Mouse (Mus musculus) limb, embryonic 15.5 days (tissue): ENCODE measurements at regions not wholly inside any gene's neighbourhood (a gene's known extent, or its start where the extent isn't known, plus 50 kb on each side); places are given as distances from the start of the nearest gene placed in this dataset.

Experiments used
- ATAC-seq: fragments of 200-750 bp; cut with Nextera tagmentation; 2 replicates; pipeline ENCODE4 v1.8.0; 2017; ENCODE audit warnings: low read depth, moderate TSS enrichment; ENCODE audit not compliant: insufficient number of reproducible peaks, low FRiP score, low TSS enrichment
- H3K27ac ChIP-seq: fragments of 300-500 bp; sonication (generic); 2 replicates; pipeline ENCODE4 v1.5.1; 2015; ENCODE audit warnings: moderate library complexity, mild to moderate bottlenecking, inconsistent platforms
- H3K27me3 ChIP-seq: fragments of 300-500 bp; sonication (generic); 2 replicates; pipeline ENCODE4 v1.6.1; 2015; ENCODE audit warnings: inconsistent platforms
- H3K36me3 ChIP-seq: fragments of 300-500 bp; sonication (generic); 2 replicates; pipeline ENCODE4 v1.6.1; 2015; ENCODE audit warnings: inconsistent platforms
- H3K4me1 ChIP-seq: fragments of 300-500 bp; sonication (generic); 2 replicates; pipeline ENCODE4 v1.6.1; 2015; ENCODE audit warnings: inconsistent platforms
- H3K4me2 ChIP-seq: fragments of 300-500 bp; sonication (generic); 2 replicates; pipeline ENCODE4 v1.6.1; 2015; ENCODE audit warnings: mild to moderate bottlenecking, inconsistent platforms
- H3K4me3 ChIP-seq: fragments of 300-500 bp; sonication (generic); 2 replicates; pipeline ENCODE4 v1.5.1; 2015; ENCODE audit warnings: mild to moderate bottlenecking, inconsistent platforms
- H3K9ac ChIP-seq: fragments of 300-500 bp; sonication (generic); 2 replicates; pipeline ENCODE4 v1.6.1; 2015; ENCODE audit warnings: inconsistent platforms
- H3K9me3 ChIP-seq: fragments of 300-500 bp; sonication (generic); 2 replicates; pipeline ENCODE4 v1.6.1; 2016; ENCODE audit warnings: inconsistent platforms
- WGBS: fragments of 180-500 bp; shearing (Covaris S2); methylation state at CpG from one replicate; pipeline ENCODE4 v1.1.7; 2015; 5-methylcytosine and 5-hydroxymethylcytosine counted together

DNA sequence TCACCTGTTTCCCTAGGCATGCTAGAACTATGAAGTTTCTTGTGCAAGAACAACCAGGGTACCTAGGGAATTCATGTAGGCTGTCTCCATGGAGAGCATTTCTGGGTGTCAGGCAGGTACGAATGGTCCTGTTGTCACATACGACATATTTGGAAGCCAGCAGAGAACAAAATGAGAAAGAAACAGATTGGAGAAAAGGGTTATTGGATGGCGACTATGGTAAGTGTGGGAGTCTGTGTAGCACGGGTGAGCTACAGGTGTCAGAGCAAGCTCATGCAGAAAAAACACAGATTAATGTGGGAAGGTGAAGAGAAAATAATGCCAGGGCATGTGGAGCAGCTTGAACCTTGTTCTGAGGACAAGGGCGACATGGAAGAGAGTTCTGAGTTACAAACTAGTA, 171.8 kb upstream of the Gcfc2 start:
- Histone ChIP-seq H3K27ac (no peak overlapping the region), H3K36me3 (no peaks in the 10 kb centered on the region), H3K9me3 (no peaks in the 10 kb centered on the region), H3K4me2 (no peak overlapping the region), H3K27me3 (no peaks in the 10 kb centered on the region), H3K4me3 (no peak overlapping the region), H3K9ac (no peak overlapping the region), H3K4me1 (no peaks in the 10 kb centered on the region)
- ATAC-seq = no peak
- WGBS = 88% methylated on average over 5 of the region's 5 CpGs

DNA sequence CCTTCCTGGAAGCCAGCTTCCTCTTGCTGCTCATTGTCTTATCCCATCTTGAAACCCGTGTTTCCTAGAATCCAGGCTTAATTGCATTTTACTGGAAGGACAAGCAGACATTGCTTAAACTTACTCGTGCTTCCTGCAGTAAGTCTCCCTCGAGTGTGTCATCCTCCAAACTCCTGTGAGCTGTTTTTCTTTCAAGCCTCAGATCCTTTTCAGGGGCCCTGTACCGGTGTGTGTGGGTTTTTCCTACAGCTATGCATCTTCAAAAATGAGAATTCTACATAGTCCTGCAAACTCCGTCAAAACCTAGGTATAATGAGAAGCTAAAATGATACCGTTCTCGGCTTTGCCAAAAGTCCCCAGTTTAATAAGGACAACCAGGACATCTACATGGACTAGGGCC, 167.2 kb upstream of the Gcfc2 start:
- H3K36me3 ChIP-seq = no peaks in the 10 kb centered on the region
- WGBS = 73% methylated on average over 7 of the region's 7 CpGs
- no peaks in the 10 kb centered on the region for H3K27me3 ChIP-seq
- H3K4me2 ChIP-seq = no peak overlapping the region
- ATAC-seq = no peak
- no peak overlapping the region for H3K9ac ChIP-seq
- no peak overlapping the region for H3K27ac ChIP-seq
- no peaks in the 10 kb centered on the region for H3K4me1 ChIP-seq
- no peak overlapping the region for H3K4me3 ChIP-seq
- no peaks in the 10 kb centered on the region for H3K9me3 ChIP-seq

DNA sequence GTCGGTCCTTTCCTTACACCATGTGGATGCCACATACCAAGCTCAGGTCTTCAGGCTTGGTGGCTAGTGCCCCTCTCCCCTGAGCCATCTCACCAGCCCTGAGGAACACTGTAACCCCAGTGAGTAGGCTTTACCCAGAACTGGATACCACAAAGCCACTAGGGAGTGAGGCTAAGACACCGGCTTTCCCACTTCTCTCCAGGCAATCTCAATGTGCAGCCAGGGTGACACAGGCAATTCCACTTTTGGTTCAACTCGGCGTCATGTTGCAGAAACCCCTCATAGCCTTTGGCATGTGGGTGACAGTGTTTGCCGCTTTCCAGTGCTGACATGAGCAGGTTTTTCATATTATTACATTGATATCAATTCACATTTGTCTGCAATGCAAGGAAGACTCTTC, 164.6 kb upstream of the Gcfc2 start:
- no peaks in the 10 kb centered on the region for H3K36me3 ChIP-seq
- no peaks in the 10 kb centered on the region for H3K4me1 ChIP-seq
- no peak overlapping the region for H3K27ac ChIP-seq
- H3K4me2 ChIP-seq = no peak overlapping the region
- no peak for ATAC-seq
- no peaks in the 10 kb centered on the region for H3K9me3 ChIP-seq
- no peak overlapping the region for H3K4me3 ChIP-seq
- H3K27me3 ChIP-seq = no peaks in the 10 kb centered on the region
- no peak overlapping the region for H3K9ac ChIP-seq
- 88% methylated on average over 5 of the region's 5 CpGs for WGBS

DNA sequence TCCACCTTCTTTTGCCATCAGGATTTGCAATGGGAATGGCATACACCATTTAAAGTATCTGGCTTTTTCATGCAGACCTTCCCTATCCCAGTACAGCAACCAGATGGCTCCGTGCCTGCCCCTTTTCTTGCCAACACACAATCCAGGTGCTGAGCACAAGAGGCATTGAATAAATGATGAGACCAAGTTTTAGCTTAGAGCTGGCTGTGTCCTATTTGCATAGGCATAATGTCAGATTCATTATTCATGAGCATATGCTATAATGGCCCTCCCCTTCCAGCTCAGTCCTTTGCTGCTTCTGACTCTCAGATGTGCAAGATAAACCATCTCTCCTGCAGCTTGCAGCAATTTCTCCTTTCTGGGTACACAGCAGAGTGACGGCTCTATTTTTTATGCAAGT, 163.3 kb upstream of the Gcfc2 start:
- no peak overlapping the region for H3K4me3 ChIP-seq
- no peak overlapping the region for H3K4me2 ChIP-seq
- H3K27me3 ChIP-seq = no peaks in the 10 kb centered on the region
- no peak for ATAC-seq
- no peak overlapping the region for H3K9ac ChIP-seq
- H3K27ac ChIP-seq = no peak overlapping the region
- no peaks in the 10 kb centered on the region for H3K36me3 ChIP-seq
- WGBS = 57% methylated on average over 2 of the region's 2 CpGs
- no peaks in the 10 kb centered on the region for H3K4me1 ChIP-seq
- no peaks in the 10 kb centered on the region for H3K9me3 ChIP-seq

DNA sequence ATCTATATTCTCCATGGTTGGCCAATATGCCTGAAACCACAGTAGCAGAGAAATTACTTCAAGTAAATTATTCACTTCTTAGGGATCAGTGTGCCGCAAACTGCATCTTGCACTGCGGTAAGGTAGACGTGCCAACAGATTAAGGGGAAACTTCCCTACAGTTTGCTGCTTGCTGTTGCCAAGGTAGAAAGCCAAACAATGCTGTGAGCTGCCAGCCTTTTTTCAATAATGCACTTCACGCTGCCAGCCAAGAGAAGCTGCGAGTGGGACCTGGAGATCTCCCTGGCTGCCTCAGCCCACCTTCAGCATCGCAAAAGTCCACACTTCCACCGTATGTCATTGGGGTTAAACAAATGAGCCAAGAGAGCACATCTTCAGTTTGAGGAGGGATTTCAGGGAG, 157.6 kb upstream of the Gcfc2 start:
- no peak overlapping the region for H3K4me3 ChIP-seq
- H3K27ac ChIP-seq = no peak overlapping the region
- WGBS = 88% methylated on average over 7 of the region's 7 CpGs
- no peaks in the 10 kb centered on the region for H3K27me3 ChIP-seq
- no peak overlapping the region for H3K4me2 ChIP-seq
- no peaks in the 10 kb centered on the region for H3K4me1 ChIP-seq
- no peak for ATAC-seq
- no peak overlapping the region for H3K9ac ChIP-seq
- no peaks in the 10 kb centered on the region for H3K9me3 ChIP-seq
- H3K36me3 ChIP-seq = no peaks in the 10 kb centered on the region

DNA sequence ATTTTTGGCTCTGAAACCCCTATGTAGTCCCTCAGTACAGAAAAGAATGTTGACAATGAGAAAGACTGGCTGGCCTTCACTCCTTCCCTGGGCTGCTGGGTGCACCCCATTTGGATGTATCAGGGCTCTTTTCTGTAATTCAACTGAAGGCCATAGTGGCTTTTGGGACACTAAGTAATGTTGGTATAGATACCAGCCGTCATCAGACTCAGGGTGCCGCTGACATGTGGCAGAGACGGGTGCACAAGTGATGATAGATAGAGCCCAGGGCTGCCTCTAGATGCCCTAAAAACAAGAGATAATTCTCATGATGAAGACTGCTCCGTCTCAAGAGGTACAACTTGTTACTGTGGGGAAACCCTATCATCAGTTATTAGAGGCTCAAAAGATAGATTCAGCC, 156.7 kb upstream of the Gcfc2 start:
- no peak overlapping the region for H3K4me3 ChIP-seq
- no peak for ATAC-seq
- H3K36me3 ChIP-seq = no peaks in the 10 kb centered on the region
- no peak overlapping the region for H3K4me2 ChIP-seq
- WGBS = 85% methylated on average over 4 of the region's 4 CpGs
- H3K9me3 ChIP-seq = no peaks in the 10 kb centered on the region
- no peak overlapping the region for H3K9ac ChIP-seq
- H3K27ac ChIP-seq = no peak overlapping the region
- H3K4me1 ChIP-seq = no peaks in the 10 kb centered on the region
- no peaks in the 10 kb centered on the region for H3K27me3 ChIP-seq

DNA sequence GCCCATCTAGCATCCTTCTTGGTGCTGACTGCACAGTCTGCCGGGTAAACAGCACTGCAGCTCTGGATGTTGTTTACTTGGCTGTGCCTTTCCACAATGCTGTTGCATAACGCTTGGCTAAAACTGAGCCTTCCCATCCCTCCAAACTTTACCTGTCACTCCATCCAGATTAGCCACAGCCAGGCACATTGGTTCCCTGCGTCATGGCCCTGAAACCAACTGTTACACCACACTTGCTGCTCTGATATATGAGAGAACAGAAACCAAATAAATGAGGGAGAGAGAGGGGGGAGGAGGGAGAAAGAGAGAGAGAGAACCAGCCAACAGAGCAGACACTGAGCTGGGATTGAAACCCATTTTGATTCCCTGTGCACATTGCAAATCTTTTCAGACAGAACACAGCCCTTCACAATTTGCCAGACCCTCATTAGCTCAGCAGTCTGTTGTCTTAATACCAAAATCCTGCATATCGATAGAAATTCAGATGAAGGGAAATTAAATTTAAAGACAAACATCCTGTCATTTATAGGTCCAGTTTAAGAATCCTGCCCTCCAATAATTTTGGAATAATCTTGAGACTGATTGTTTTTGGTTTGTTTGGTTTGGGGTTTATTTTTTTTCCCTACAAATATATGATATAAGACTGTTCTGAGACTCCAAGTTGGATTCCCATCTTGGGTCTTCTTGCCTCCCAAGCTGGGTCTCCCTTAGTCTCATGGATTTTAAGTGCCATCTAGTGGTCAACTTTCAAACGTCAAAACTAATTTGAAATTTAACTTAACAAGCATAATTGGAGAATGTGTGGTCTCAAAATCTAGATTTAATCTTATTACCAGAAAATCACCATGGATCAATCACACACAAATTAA, 154.6 kb upstream of the Gcfc2 start:
- Histone ChIP-seq H3K27ac (no peak overlapping the region), H3K9me3 (no peaks in the 10 kb centered on the region), H3K27me3 (no peaks in the 10 kb centered on the region), H3K4me3 (no peak overlapping the region), H3K4me2 (no peak overlapping the region), H3K36me3 (no peaks in the 10 kb centered on the region), H3K9ac (no peak overlapping the region), H3K4me1 (no peaks in the 10 kb centered on the region)
- ATAC-seq = no peak
- WGBS = 48% methylated on average over 5 of the region's 5 CpGs

DNA sequence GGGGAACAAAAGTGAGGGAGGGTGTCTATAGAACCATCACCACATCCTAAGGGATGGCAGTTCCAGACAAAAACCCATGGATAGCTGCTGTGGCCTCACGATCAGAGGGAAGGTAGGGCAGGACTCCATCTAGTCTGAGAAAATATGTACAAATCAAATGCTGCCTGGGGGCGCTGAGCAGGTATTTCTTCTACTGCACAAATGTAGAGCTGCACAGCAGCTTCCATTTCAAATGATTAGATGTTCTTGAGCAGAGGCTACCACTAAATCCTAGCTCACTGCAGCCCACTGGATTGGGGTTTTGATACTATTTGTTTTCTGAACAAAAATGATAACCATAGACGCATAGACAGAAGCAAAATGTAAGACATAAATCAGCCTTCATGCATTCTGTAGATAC, 153.2 kb upstream of the Gcfc2 start:
- no peak for ATAC-seq
- H3K36me3 ChIP-seq = no peaks in the 10 kb centered on the region
- no peaks in the 10 kb centered on the region for H3K27me3 ChIP-seq
- H3K9ac ChIP-seq = no peak overlapping the region
- no peaks in the 10 kb centered on the region for H3K4me1 ChIP-seq
- H3K9me3 ChIP-seq = no peaks in the 10 kb centered on the region
- WGBS = 66% methylated on average over 3 of the region's 3 CpGs
- H3K27ac ChIP-seq = no peak overlapping the region
- H3K4me2 ChIP-seq = no peak overlapping the region
- no peak overlapping the region for H3K4me3 ChIP-seq

DNA sequence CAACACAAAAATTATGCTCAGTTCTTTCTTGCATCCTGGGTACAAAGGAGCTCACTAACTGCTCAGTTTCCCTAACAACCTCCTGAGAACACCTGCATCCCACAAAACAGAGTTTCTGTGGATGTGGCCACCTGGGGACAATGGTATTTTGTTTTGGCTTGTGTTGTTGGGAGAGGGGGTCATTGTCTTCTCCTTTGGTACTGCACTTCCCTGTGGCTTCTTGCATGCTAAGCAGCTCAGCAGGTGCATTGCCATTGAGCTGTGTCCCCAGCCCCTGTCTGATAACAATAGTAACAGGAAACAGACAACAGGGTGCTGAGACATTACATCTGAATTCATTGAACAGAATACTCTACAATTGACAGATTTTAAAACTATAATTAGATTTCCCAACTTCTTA, 151.6 kb upstream of the Gcfc2 start:
- no peak overlapping the region for H3K4me3 ChIP-seq
- ATAC-seq = no peak
- no peaks in the 10 kb centered on the region for H3K4me1 ChIP-seq
- no peaks in the 10 kb centered on the region for H3K27me3 ChIP-seq
- no peaks in the 10 kb centered on the region for H3K9me3 ChIP-seq
- H3K27ac ChIP-seq = no peak overlapping the region
- no peak overlapping the region for H3K9ac ChIP-seq
- no peak overlapping the region for H3K4me2 ChIP-seq
- H3K36me3 ChIP-seq = no peaks in the 10 kb centered on the region

DNA sequence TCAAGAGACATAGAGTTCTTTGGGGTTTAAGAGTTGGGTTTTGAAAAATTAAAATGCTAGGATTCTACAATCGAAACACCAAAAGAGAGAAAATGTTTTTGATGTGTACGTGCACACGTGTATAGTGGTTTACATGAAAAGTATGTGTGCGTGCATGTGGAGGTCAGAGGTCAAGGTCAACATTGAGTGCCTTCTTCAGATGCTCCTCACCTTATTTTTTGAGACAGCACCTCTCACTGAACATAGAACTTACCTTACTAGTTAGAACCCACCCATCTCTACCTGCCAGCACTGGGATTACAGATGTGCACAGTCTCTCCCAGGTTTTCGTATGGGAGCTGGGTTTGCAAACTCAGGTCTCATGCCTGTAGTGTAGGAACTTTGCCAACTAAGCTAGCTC, 141.3 kb upstream of the Gcfc2 start:
- no peak overlapping the region for H3K4me2 ChIP-seq
- no peak overlapping the region for H3K4me3 ChIP-seq
- H3K9me3 ChIP-seq = no peaks in the 10 kb centered on the region
- 90% methylated on average over 5 of the region's 5 CpGs for WGBS
- no peak overlapping the region for H3K27ac ChIP-seq
- H3K27me3 ChIP-seq = no peaks in the 10 kb centered on the region
- H3K4me1 ChIP-seq = 0 out of 2 replicates have a peak, but pooled peaks cover 8% of the 10 kb centered on the region
- H3K36me3 ChIP-seq = no peaks in the 10 kb centered on the region
- ATAC-seq = no peak
- no peak overlapping the region for H3K9ac ChIP-seq

DNA sequence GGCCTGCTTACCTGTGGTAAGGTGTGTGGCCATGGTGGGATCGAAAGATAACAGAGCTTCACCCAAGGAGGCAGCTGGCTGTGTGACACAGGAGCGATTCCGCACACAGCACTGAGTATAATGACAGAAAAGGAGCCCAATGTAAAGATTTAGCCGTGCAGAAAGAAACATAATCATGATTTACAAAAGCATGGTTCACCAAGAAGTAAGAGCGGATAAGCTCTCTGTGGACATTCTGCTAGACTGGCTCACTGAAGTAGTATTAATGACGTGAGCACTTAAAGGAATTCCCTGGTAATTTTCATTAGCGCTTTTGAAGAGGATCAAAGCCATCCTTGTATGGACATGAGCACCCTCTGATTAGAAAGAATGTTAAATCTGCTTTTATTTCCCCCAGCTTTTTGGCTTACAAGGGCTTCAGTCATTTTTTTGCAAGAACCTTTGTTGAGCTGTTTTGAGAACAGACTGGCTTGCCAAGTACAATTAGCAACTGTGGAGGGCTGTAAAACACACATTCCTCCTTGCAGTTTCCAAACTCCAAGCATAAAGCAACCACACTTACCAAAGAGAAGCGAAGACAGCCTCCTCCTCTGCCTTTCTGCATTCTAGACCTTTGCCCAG, 140.5 kb upstream of the Gcfc2 start:
- no peaks in the 10 kb centered on the region for H3K9me3 ChIP-seq
- no peaks in the 10 kb centered on the region for H3K27me3 ChIP-seq
- H3K9ac ChIP-seq = no peak overlapping the region
- H3K4me1 ChIP-seq = 0 out of 2 replicates have a peak, but pooled peaks cover 8% of the 10 kb centered on the region
- no peaks in the 10 kb centered on the region for H3K36me3 ChIP-seq
- no peak overlapping the region for H3K27ac ChIP-seq
- H3K4me3 ChIP-seq = no peak overlapping the region
- 64% methylated on average over 8 of the region's 8 CpGs for WGBS
- no peak overlapping the region for H3K4me2 ChIP-seq
- ATAC-seq = no peak

DNA sequence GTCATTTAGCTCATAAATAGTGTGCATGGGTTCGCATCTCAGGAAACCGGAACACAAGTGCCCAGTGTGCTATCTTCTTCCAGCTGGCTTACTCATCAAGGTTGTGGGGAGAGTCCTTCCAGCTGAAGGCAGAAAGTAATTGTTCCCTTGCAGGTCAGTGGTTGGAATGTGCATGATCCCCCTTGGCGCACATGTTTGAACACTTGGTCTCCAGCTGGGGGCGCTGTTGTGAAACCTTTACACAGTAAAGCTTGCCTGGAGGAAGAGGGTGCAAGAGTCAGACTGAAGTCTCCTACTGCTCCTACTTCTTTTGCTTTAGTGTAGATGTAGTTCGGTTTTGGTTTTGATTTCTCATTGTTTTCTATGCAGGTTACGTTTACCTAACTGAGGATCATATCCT, 128.2 kb upstream of the Gcfc2 start:
- Histone ChIP-seq H3K4me3 (no peak overlapping the region), H3K27ac (no peak overlapping the region), H3K4me1 (no peaks in the 10 kb centered on the region), H3K9ac (no peak overlapping the region), H3K4me2 (no peak overlapping the region), H3K36me3 (no peaks in the 10 kb centered on the region), H3K9me3 (no peaks in the 10 kb centered on the region), H3K27me3 (no peaks in the 10 kb centered on the region)
- WGBS = 77% methylated on average over 6 of the region's 6 CpGs
- ATAC-seq = no peak
